Mouse (Mus musculus) ES-E14 (cell line): Measurements from ENCODE around the gene Psph. TPM values are rescaled to one million over a fixed set of nuclear protein-coding genes. Genes with fewer than 3 reads are reported as not detected.

Source experiments
- DNase-seq: peaks from one replicate; pipeline ENCODE4 v3.0.0-alpha.2; 2013; ENCODE audit warnings: low read depth, low spot score
- H3K27ac ChIP-seq: 2 replicates; pipeline ENCODE4 v1.5.1; 2012; ENCODE audit warnings: low read depth, mild to moderate bottlenecking, low read length, moderate library complexity, mixed read lengths; ENCODE audit not compliant: poor library complexity, insufficient read depth, severe bottlenecking
- H3K36me3 ChIP-seq: 2 replicates; pipeline ENCODE4 v1.6.1; 2012; ENCODE audit warnings: mild to moderate bottlenecking, low read length, moderate library complexity, mixed read lengths; ENCODE audit not compliant: control insufficient read depth, poor library complexity, insufficient read depth, severe bottlenecking
- H3K4me1 ChIP-seq, 2 experiments: fragments of 150-350 bp in 1 of 2; sonication (generic) in 1 of 2; 2 replicates each; pipeline ENCODE4 v1.6.1; 2012; ENCODE audit warnings: low read length in 2 of 2, mild to moderate bottlenecking in 1 of 2, mixed read lengths in 1 of 2; ENCODE audit not compliant: control insufficient read depth in 2 of 2, insufficient read depth in 2 of 2, poor library complexity in 1 of 2
- H3K4me3 ChIP-seq, 2 experiments: fragments of 150-350 bp in 1 of 2; sonication (generic) in 1 of 2; 2 replicates each; pipeline ENCODE4 v1.5.1; 2012; ENCODE audit warnings: low read length in 2 of 2, low read depth in 1 of 2, mild to moderate bottlenecking in 1 of 2, mixed read lengths in 1 of 2; ENCODE audit not compliant: insufficient read depth in 1 of 2, poor library complexity in 1 of 2, severe bottlenecking in 1 of 2
- H3K9ac ChIP-seq: 2 replicates; pipeline ENCODE4 v1.6.1; 2012; ENCODE audit warnings: low read depth, mild to moderate bottlenecking, low read length, mixed read lengths; ENCODE audit not compliant: poor library complexity, insufficient read depth, severe bottlenecking
- H3K9me3 ChIP-seq: fragments of 150-350 bp; sonication (generic); 2 replicates; pipeline ENCODE4 v1.6.1; 2012; ENCODE audit warnings: low read depth, mild to moderate bottlenecking, low read length; ENCODE audit not compliant: control insufficient read depth, insufficient read depth
- CHD2 ChIP-seq: IDR thresholded peaks from 2 replicates; pipeline ENCODE4 v1.6.1; 2014; ENCODE audit warnings: mild to moderate bottlenecking, low read depth, low read length, inconsistent platforms
- HCFC1 ChIP-seq: IDR thresholded peaks from 2 replicates; pipeline ENCODE4 v1.6.1; 2012; ENCODE audit warnings: low read length, inconsistent platforms, borderline replicate concordance; ENCODE audit not compliant: insufficient read depth
- MAFK ChIP-seq: IDR thresholded peaks from 2 replicates; pipeline ENCODE4 v1.6.1; 2014; ENCODE audit warnings: mild to moderate bottlenecking, low read depth, low read length, inconsistent platforms; ENCODE audit not compliant: insufficient read depth
- ZC3H11A ChIP-seq: IDR thresholded peaks from 2 replicates; pipeline ENCODE4 v1.6.1; 2012; ENCODE audit warnings: low read depth, mild to moderate bottlenecking, inconsistent platforms, low read length, borderline replicate concordance
- ZNF384 ChIP-seq: IDR thresholded peaks from 2 replicates; pipeline ENCODE4 v1.6.1; 2012; ENCODE audit warnings: low read depth, low read length, inconsistent platforms
- in situ Hi-C, 2 experiments: fragments of 600-800 bp; cut with MboI; formaldehyde crosslinking; loops; one replicate each; pipeline ENCODE4 v1.15.1; 2025; ENCODE audit warnings: low sequenced_read_pairs in 2 of 2, inconsistent platforms in 1 of 2; ENCODE audit not compliant: unreplicated experiment in 2 of 2
- total RNA-seq: library from RNA; depleted of rRNA; stranded (reverse); fragments of 300-350 nt; gene quantifications from 2 replicates; pipeline ENCODE4 v1.2.3, GENCODE M21; 2012; rRNA removed

The Psph gene
- total RNA-seq, 1 experiment, result 54.9 TPM

DNA sequence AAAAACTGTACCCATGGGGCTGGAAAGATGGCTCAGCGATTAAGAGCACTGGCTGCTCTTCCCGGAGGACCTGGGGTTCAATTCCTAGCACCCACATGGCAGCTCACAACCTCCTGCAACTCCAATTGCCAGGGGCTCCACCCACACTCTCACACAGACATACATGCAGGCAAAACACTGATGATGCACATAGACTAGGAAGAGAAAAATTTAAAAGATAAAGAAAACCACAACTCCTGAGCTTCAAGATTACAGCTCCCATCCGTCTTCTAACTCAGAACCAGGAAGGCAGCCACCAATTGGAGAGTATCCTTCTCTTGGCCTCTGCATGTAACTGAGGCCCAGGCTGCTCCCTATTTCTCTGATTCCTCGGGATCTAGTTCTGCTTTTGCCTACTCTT is 63.0 kb downstream of the Psph start:
- in situ Hi-C loops, result no loop called here
- Histone ChIP-seq H3K4me1 (peaks cover 0 to 11% of the 10 kb centered on the region in 2 experiments; a peak in 2 of 4 replicates), H3K4me3 (peak overlapping the region in 1 of 2 experiments; percentile 83; a peak in 2 of 4 replicates), H3K9me3 (no peaks in the 10 kb centered on the region), H3K9ac (peak overlapping the region; percentile 72; the same call in 1 of the 2 replicates), H3K27ac (no peak overlapping the region), H3K36me3 (no peaks in the 10 kb centered on the region)
- DNase-seq, result no peak
- TF ChIP-seq CHD2, result no peak
- TF ChIP-seq ZC3H11A, result no peak
- TF ChIP-seq MAFK, result no peak
- no peak for TF ChIP-seq ZNF384
- no peak for TF ChIP-seq HCFC1

- Histone ChIP-seq H3K9me3 (no peaks in the 10 kb centered on the region), H3K4me3 (no peak overlapping the region), H3K27ac (no peak overlapping the region), H3K36me3 (peaks cover 15% of the 10 kb centered on the region), H3K9ac (no peak overlapping the region), H3K4me1 (0 out of 4 replicates have a peak, but pooled peaks cover 3% of the 10 kb centered on the region in 2 experiments)
- no peak for TF ChIP-seq ZNF384
- TF ChIP-seq CHD2, result no peak
- no peak for TF ChIP-seq HCFC1
- TF ChIP-seq ZC3H11A, result no peak
- no peak for TF ChIP-seq MAFK
- in situ Hi-C loops, result no loop called here
- DNase-seq, result no peak
Observed at GRCm38 (mm10) chr5:129720176-129720575, 67.1 kb downstream of the Psph start.

- no peak for DNase-seq
- H3K36me3 ChIP-seq, result peaks cover 15% of the 10 kb centered on the region
- no peak overlapping the region for H3K4me3 ChIP-seq
- TF ChIP-seq CHD2 (no peak), MAFK (no peak), ZC3H11A (no peak), HCFC1 (no peak), ZNF384 (no peak)
- no peaks in the 10 kb centered on the region for H3K9me3 ChIP-seq
- in situ Hi-C loops, result no loop called here
- H3K27ac ChIP-seq, result no peak overlapping the region
- H3K4me1 ChIP-seq, result 0 out of 4 replicates have a peak, but pooled peaks cover 0 to 3% of the 10 kb centered on the region in 2 experiments
- no peak overlapping the region for H3K9ac ChIP-seq
Observed at GRCm38 (mm10) chr5:129717016-129717415, 70.2 kb downstream of the Psph start.

Other genes with a start within 250 kb of the Psph start
- 6.7 and 15.8 TPM in 2 replicates for gene Mmp17, start 203.3 kb downstream of the Psph start, total RNA-seq
- gene Zfp11, start 117.3 kb downstream of the Psph start, total RNA-seq, result 1.2 and 1.6 TPM in 2 replicates
- 0.27 and 0.69 TPM in 2 replicates for gene Sept14, start 78.9 kb downstream of the Psph start, total RNA-seq
- gene Mrps17, start 72.0 kb downstream of the Psph start, total RNA-seq, result 142 and 147 TPM in 2 replicates
- gene Nipsnap2, start 62.4 kb downstream of the Psph start, total RNA-seq, result 25.1 and 32.3 TPM in 2 replicates
- gene Sumf2, start 59.5 kb upstream of the Psph start, total RNA-seq, result 156 and 213 TPM in 2 replicates
- gene Chchd2, start 100.0 kb upstream of the Psph start, total RNA-seq, result 738 and 874 TPM in 2 replicates
- gene Zbed5, start 108.3 kb upstream of the Psph start, total RNA-seq, result 15.7 and 16.6 TPM in 2 replicates
- gene Phkg1, start 111.1 kb upstream of the Psph start, total RNA-seq, result 6.4 and 7.2 TPM in 2 replicates
- 1.1 and 2.9 TPM in 2 replicates for gene Nupr1l, start 121.1 kb upstream of the Psph start, total RNA-seq
- gene Vkorc1l1, start 154.5 kb upstream of the Psph start, total RNA-seq, result 48.1 and 58.9 TPM in 2 replicates
- 29.0 and 53.5 TPM in 2 replicates for gene Gusb, start 215.6 kb upstream of the Psph start, total RNA-seq
- 27.2 and 31.8 TPM in 2 replicates for gene Asl, start 241.8 kb upstream of the Psph start, total RNA-seq
- gene Crcp, start 241.8 kb upstream of the Psph start, total RNA-seq, result 21.1 and 30.8 TPM in 2 replicates